Mouse (Mus musculus): Measurements from ENCODE around the gene Snn. TPM values are rescaled to one million over a fixed set of nuclear protein-coding genes. Genes with fewer than 3 reads are reported as not detected.

The Snn gene
- polyA plus RNA-seq, 1 experiment from 2014 or later: 67.0 TPM

DNA sequence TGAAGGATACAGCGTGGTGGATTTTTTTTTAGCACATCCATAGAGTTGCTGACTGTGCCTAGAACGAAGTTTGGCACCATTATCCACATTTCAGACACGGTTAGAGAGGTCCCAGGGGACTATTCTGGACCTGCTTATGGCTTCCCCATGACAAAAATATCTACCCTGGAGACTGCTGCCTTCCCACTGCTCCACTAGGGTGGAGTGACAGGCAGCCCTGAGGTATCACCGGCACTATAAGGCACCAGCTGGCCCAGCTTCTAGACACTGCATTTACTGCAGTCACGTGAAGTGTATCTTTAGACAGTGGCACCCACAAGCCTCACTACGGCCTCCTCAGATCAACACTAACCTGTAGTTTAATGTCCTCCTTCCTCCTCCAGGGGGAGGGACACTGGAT is 5.9 kb upstream of the Snn start:
- no peaks in the 10 kb centered on the region for H3K36me3 ChIP-seq (replicated peaks)
- 91% methylated on average over 6 of the region's 6 CpGs for WGBS
- no peak for DNase-seq (ENCODE audit: extremely low spot score, low spot score)

DNA sequence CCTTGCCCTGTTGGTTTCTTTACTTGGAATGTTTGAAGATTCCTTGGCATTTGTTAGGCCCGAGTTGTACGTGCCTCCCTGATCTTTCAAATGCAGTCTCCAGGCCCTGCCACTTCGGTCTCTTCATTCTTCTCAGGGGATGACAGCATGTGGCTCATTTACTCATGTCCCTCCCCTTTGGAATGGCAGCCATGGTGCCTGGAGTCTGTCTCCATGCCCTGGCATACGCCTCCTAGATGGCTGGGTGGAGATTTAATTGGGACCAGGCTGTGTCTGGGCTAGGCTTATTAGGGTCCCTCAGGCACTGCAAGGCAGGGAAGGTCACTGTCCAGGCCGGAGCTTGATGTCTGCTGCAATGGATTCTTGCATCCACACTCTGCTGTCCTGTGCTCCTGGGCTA is 4.8 kb upstream of the Snn start:
- no peak for DNase-seq (ENCODE audit: extremely low spot score, low spot score)
- Histone ChIP-seq H3K27ac (no peak overlapping the region), H3K27me3 (ENCODE audit: poor library complexity, severe bottlenecking) (no peaks in the 10 kb centered on the region), H3K9me3 (no peaks in the 10 kb centered on the region), H3K4me3 (no peak overlapping the region), H3K36me3 (replicated peaks) (no peaks in the 10 kb centered on the region), H3K4me1 (peaks cover 7% of the 10 kb centered on the region)
- WGBS: 78% methylated on average over 5 of the region's 5 CpGs

More for the DNA sequence above, 5.9 kb upstream of the Snn start:
- Histone ChIP-seq H3K9me3 (no peaks in the 10 kb centered on the region), H3K27me3 (ENCODE audit: poor library complexity, severe bottlenecking) (no peaks in the 10 kb centered on the region), H3K4me1 (peaks cover 7% of the 10 kb centered on the region), H3K4me3 (no peak overlapping the region), H3K27ac (no peak overlapping the region)

DNA sequence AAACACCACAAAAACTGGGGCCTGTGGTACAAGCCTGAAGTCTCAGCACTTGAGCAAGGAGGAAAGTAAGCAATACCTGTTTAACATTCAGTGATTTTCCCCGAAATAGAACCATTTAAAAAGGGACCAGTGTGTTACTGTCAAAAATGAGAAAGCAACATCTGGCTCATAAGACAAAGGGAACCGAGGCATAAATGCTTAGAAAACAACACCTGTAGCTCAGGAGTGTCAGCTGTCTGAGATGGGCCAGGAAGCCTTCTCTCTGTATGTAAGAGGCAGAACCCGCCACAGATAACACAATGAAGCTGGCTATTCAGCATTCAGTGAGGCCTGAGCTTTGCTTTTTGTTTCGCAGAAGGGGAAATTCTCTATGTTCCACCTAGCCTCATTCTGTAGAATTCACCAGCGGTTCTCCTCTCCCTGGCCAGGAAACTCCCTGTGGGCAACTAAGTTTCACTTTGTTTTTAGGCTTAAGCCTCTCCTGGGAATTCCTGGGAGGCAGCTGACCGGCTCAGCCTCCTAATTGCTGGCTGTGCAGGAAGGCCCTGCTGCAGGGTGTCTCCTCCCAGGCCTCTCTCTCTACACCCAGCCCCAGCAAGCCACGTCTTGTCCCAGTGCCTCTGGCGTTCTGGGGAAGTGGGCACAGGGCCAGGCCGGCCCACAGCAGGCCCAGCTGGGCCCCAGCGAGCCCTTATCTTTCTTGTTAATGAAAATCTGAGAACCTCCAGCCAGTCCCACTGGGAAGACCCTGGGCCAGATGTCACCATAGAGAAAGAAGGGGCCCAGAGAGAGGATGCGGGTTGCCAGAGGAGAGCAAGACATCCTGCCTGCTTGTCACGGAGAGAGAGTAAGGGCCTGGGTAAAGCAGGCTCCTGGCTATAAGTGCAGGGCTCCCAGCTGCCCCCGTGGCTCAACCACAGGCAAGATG is 2.3 kb downstream of the Snn start:
- 26% methylated on average over 13 of the region's 13 CpGs for WGBS
- H3K9me3 ChIP-seq: no peaks in the 10 kb centered on the region
- DNase-seq (ENCODE audit: extremely low spot score, low spot score): no peak
- peaks cover 44% of the 10 kb centered on the region for H3K4me1 ChIP-seq
- peak overlapping the region; percentile 20; the same call in 1 of the 2 replicates for H3K4me3 ChIP-seq
- H3K27ac ChIP-seq: peak overlapping the region; percentile 80
- H3K36me3 ChIP-seq (replicated peaks): 0 out of 2 replicates have a peak, but pooled peaks cover 3% of the 10 kb centered on the region
- H3K27me3 ChIP-seq (ENCODE audit: poor library complexity, severe bottlenecking): peaks cover 10% of the 10 kb centered on the region; the same call in 1 of the 2 replicates

DNA sequence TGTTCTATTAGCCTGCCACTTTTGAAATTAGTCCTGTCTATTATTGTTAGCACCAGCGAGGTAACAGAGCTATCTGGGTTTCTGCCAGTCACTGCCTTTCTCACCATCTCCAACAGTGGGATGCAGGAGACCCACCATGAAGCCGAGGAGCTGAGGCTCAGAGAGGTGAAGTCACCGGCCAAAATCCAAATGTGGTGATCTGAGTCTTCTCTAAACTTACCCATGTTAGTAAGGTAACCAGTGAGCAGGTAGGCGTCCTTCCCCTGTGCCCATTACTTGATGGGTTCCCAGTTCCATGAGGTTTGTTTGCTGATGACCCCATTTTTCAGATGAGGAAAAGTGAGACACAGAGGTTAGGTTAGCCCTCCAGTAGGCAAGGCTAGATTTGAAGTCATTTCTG is 3.6 kb downstream of the Snn start:
- Histone ChIP-seq H3K27ac (no peak overlapping the region), H3K36me3 (replicated peaks) (0 out of 2 replicates have a peak, but pooled peaks cover 8% of the 10 kb centered on the region), H3K4me3 (no peak overlapping the region), H3K27me3 (ENCODE audit: poor library complexity, severe bottlenecking) (peaks cover 10% of the 10 kb centered on the region; the same call in 1 of the 2 replicates), H3K4me1 (peaks cover 57% of the 10 kb centered on the region), H3K9me3 (no peaks in the 10 kb centered on the region)
- no peak for DNase-seq (ENCODE audit: extremely low spot score, low spot score)
- 93% methylated on average over 4 of the region's 4 CpGs for WGBS

DNA sequence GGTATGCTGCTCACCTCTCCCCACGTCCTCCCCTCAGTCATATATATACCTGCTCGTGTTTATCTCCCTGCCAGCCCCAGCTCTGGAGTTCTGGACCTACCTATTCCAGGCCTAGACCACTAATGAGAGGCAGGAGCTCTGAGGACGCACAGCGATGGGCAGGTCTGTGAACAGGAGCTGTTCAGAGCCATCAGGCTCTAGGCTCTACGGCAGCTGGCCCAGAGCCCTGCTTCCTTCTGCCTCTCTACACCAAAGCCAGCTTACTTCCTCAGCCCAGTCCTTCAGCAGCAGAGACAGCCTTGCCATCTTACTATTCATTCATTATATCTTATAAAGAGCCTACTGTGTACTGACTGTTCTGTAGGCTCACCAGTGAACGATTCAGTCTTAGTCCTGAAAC is 4.0 kb downstream of the Snn start:
- Histone ChIP-seq H3K4me3 (no peak overlapping the region), H3K4me1 (peaks cover 61% of the 10 kb centered on the region), H3K36me3 (replicated peaks) (0 out of 2 replicates have a peak, but pooled peaks cover 8% of the 10 kb centered on the region), H3K27me3 (ENCODE audit: poor library complexity, severe bottlenecking) (peaks cover 10% of the 10 kb centered on the region; the same call in 1 of the 2 replicates), H3K9me3 (no peaks in the 10 kb centered on the region), H3K27ac (no peak overlapping the region)
- 92% methylated on average over 6 of the region's 6 CpGs for WGBS
- DNase-seq (ENCODE audit: extremely low spot score, low spot score): no peak

DNA sequence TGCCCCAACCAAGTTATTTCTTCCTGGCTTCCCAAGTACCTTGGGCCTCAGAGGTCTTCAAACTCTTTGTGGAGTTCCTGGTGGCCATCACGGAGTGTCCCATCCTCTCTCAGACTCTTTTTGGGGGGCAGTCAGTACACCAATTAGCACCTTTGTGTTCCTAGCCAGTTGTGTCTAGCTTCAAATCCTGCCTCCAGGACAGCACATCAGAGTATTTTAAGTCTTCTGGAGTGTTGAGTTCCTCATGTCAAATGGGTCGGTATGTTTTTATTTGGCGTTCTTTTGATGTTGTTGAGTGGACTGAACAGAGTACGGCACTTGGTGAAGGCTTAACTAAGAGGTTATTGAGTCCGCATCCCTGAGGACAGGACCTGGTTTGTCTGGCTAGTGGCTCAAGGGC is 4.7 kb downstream of the Snn start:
- no peak for DNase-seq (ENCODE audit: extremely low spot score, low spot score)
- H3K27ac ChIP-seq: peak overlapping the region; percentile 99
- H3K27me3 ChIP-seq (ENCODE audit: poor library complexity, severe bottlenecking): peaks cover 10% of the 10 kb centered on the region; the same call in 1 of the 2 replicates
- no peaks in the 10 kb centered on the region for H3K9me3 ChIP-seq
- H3K36me3 ChIP-seq (replicated peaks): peaks cover 15% of the 10 kb centered on the region; the same call in 1 of the 2 replicates
- WGBS: 59% methylated on average over 5 of the region's 5 CpGs
- peak overlapping the region; percentile 84 for H3K4me3 ChIP-seq
- peaks cover 67% of the 10 kb centered on the region for H3K4me1 ChIP-seq

DNA sequence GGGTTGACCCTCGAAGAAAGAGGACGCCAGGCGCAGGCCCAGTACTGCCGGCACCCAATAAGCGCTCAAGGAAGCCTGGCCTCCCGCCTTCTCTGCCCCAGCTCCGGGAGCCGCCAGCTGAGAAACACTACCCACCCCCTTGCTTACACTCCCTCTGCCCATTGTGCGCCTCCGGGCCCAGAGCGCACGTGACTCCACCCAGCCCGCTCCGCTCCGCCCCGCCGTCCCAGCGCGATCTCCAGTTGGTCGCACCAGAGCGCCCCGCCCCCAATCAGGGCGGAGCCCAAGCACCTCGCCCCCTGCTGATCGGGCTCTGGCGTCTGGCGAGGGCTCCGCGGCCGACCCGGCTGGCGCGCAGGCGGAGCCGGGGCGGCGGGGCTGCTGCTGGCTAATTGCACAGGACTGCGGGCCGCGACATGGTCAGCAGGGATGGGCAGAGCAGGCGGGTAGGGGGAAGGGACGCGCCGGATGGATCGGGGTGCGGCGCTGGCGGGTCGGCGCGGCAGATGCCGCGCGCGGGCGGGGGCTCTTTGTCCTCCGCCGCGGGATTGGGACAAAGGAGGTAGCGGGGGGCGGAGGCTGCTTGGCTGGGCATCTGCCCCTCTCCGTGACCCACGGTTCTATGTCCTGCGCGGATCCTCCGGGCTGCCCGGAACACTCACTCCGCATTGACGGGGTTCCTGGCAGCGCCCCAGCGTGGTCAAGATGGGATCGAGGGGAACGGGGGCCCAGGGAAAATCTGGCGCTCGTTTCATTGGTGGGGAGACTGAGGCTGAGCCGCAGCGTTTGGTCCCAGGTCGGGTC is 5.5 kb downstream of the Snn start, which contains the start of gene Litaf:
Gene Litaf, minus strand, starts transcription at position 129 of the 804 bp plus-strand sequence.
- peak within 1 kb of the TSS; percentile 84 for H3K4me3 ChIP-seq
- peaks cover 10% of the 10 kb centered on the region; the same call in 1 of the 2 replicates for H3K27me3 ChIP-seq (ENCODE audit: poor library complexity, severe bottlenecking)
- H3K27ac ChIP-seq: peak within 1 kb of the TSS; percentile 99
- H3K9me3 ChIP-seq: no peaks in the 10 kb centered on the region
- peak; percentile 98 for DNase-seq (ENCODE audit: extremely low spot score, low spot score)
- H3K4me1 ChIP-seq: peaks cover 67% of the 10 kb centered on the region
- H3K36me3 ChIP-seq (replicated peaks): peaks cover 21% of the 10 kb centered on the region
- under 1% methylated on average over 78 of the region's 78 CpGs for WGBS

DNA sequence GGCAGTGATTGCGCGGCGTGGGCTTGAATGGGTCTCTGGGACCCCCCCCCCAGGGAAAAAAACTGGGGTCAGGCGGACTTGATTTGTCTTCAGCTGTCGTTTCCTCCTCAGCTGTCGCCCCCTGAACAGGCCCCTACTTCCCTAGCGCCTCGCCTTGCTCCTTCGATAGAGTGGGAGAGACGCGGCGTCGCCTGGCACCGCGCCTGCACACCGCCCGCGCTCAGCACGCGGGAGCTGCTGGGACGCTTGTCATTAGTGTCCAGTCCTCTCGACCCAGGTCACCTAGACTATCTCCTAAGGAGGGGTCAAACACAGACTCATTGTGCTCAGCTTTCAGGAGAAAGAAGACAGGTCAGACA is 6.1 kb downstream of the Snn start:
- under 1% methylated on average over 22 of the region's 22 CpGs for WGBS
- H3K4me1 ChIP-seq: peaks cover 67% of the 10 kb centered on the region
- peaks cover 27% of the 10 kb centered on the region for H3K36me3 ChIP-seq (replicated peaks)
- no peaks in the 10 kb centered on the region for H3K9me3 ChIP-seq
- H3K4me3 ChIP-seq: peak overlapping the region; percentile 84
- H3K27ac ChIP-seq: peak overlapping the region; percentile 99
- peak; percentile 60 for DNase-seq (ENCODE audit: extremely low spot score, low spot score)
- peaks cover 10% of the 10 kb centered on the region; the same call in 1 of the 2 replicates for H3K27me3 ChIP-seq (ENCODE audit: poor library complexity, severe bottlenecking)

DNA sequence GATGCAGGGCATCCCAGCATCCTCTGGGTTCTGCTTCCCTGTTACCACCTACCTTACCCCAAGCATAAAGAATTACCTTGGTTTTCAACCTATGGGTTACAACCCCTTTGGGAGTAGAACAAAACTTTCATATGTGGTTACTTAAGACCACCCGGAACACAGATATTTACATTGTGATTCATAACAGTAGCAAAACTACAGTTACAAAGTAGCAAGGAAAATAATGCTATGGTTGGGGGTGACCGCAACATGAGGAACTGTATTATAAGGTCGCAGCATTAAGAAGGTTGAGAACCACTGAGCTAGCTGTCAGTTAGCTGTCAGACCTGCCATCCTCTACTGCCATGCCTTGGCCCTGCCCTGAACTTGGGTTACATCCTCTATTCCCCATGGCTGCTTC is 7.9 kb downstream of the Snn start:
- no peak for DNase-seq (ENCODE audit: extremely low spot score, low spot score)
- peaks cover 45% of the 10 kb centered on the region for H3K36me3 ChIP-seq (replicated peaks)
- WGBS: 96% methylated on average over 3 of the region's 3 CpGs
- no peak overlapping the region for H3K27ac ChIP-seq
- peaks cover 54% of the 10 kb centered on the region for H3K4me1 ChIP-seq
- no peaks in the 10 kb centered on the region for H3K9me3 ChIP-seq
- H3K4me3 ChIP-seq: peak overlapping the region; percentile 84; the same call in 1 of the 2 replicates
- peaks cover 10% of the 10 kb centered on the region; the same call in 1 of the 2 replicates for H3K27me3 ChIP-seq (ENCODE audit: poor library complexity, severe bottlenecking)

DNA sequence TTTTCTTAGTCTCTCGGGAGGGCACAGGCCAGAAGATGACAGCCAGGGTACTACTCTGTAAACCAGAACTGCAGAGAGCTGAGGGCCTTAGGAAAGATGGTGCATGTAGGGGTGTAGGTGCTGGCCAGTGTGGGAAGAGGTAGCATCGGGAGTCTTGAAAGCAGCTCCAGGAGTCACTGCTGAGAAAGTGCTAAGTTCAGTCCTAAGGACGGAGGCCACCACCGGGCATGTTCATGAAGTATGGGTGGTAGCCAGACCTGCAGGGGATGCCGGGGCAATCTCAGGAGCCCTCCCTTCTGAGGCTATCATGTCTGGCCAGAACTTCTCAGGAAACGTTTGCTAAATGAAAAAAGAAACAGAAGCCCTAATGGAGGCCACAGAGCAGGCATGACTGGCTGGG is 8.5 kb downstream of the Snn start:
- Histone ChIP-seq H3K27ac (peak overlapping the region; percentile 35; the same call in 1 of the 2 replicates), H3K4me1 (peaks cover 53% of the 10 kb centered on the region), H3K27me3 (ENCODE audit: poor library complexity, severe bottlenecking) (peaks cover 10% of the 10 kb centered on the region; the same call in 1 of the 2 replicates), H3K36me3 (replicated peaks) (peaks cover 51% of the 10 kb centered on the region), H3K9me3 (no peaks in the 10 kb centered on the region), H3K4me3 (no peak overlapping the region)
- 86% methylated on average over 6 of the region's 6 CpGs for WGBS
- no peak for DNase-seq (ENCODE audit: extremely low spot score, low spot score)

DNA sequence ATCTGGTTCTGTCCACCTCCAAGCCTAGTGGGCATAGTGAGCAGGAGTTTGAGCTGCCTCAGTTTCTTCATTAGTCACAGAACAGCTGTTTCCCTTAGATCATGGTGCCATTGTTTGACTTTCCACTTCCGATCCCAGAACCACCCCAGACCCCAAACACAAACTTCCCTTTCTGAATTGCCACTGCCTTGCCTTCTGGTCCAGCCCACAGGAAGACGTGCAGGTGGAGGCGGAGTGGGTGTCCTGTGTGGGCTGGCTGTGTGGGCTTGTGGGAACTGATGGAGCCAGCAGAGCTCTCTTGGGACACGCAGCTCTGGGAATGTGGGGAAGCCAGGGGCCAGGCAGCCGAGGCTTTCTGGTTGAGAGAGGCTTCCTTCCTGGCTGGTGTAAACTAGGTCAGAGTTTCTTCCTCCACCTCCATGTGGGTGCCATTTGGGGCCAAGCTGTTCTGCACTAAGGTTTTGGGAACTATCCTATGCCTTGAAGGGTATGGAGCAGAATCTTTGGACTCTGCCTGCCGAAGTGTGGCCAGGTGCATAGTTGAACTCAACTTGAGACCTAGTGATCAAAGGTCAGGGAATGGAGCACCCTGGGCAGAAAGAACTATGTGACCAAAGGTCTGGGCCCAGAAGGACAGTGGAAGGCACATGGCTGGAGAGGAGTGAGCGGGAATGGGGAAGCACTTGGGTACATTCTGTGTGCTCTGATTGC is 9.1 kb downstream of the Snn start:
- Histone ChIP-seq H3K4me3 (no peak overlapping the region), H3K27me3 (ENCODE audit: poor library complexity, severe bottlenecking) (peaks cover 4% of the 10 kb centered on the region; the same call in 1 of the 2 replicates), H3K27ac (0 out of 2 replicates have a peak overlapping the region, but pooled peaks have one; percentile 35), H3K36me3 (replicated peaks) (peaks cover 57% of the 10 kb centered on the region), H3K9me3 (no peaks in the 10 kb centered on the region), H3K4me1 (peaks cover 51% of the 10 kb centered on the region)
- 90% methylated on average over 7 of the region's 7 CpGs for WGBS
- no peak for DNase-seq (ENCODE audit: extremely low spot score, low spot score)

DNA sequence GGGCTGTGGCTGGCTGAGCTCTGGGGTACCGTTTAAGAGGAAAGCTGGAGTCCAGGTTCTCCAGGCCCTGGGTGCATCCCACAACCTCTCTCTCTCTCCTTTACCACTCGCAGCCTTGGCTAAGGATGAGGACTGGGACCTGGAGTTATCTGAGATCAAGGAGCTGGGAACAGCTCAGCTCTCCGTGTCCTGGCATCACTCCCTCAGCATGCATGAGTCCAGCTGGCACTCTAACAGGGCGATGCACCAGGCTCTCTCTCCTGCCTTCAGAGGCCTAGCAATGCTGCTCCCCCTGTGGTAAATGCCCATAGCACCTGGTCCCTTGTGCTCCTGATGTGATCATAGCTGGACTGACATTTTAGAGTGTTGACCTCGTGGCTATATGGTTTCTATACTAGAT is 10.4 kb downstream of the Snn start:
- no peaks in the 10 kb centered on the region for H3K27me3 ChIP-seq (ENCODE audit: poor library complexity, severe bottlenecking)
- H3K4me3 ChIP-seq: no peak overlapping the region
- H3K36me3 ChIP-seq (replicated peaks): peaks cover 71% of the 10 kb centered on the region
- peaks cover 39% of the 10 kb centered on the region for H3K4me1 ChIP-seq
- 87% methylated on average over 5 of the region's 5 CpGs for WGBS
- no peaks in the 10 kb centered on the region for H3K9me3 ChIP-seq
- H3K27ac ChIP-seq: no peak overlapping the region
- DNase-seq (ENCODE audit: extremely low spot score, low spot score): no peak
